Comparison of ENCODE assay signal across 24 mouse cellular contexts in the genomic region with DNA sequence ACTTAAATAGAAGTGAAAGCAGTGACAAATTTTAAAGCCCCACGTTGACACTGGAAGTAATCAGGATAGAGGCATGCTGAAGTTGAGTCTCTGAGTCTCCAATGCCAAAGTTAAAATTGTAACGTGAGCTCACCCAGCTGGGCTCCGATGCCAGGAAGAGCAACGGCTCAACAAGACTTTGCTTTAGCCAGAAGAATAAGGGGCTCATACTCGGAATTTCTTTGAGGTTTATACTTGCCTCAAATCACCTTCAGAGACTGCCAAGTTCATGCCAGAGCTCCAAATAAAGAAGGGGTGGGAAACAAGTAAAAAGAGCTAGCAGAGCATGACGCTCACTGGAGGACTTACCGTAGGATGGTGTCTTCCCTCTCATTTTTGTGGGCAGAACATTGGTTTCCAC.
A peak's percentile ranks its signal among the peaks of the same experiment; 100 is the strongest.
DNase-seq lines count a peak whose midpoint lies in the region; ATAC-seq and TF ChIP-seq lines count a peak whose summit lies in the region.
"Had no signal": no experiment of that assay in that cellular context is flagged by ENCODE, and none has a peak within 500 bp of the region (broad histone marks: within the 10 kb centered on the region; RNA-seq: fewer than 3 reads in every experiment).

No protein-coding gene starts in this region.

- no peaks in the 10 kb centered on the region for H3K27me3 ChIP-seq in heart, embryonic 16.5 days (ENCODE audit: control insufficient read depth, insufficient read depth, low read length)
- H3K27me3 ChIP-seq: liver, embryonic 15.5 days; megakaryocyte, embryonic 14.5 days; midbrain, embryonic 13.5 days; neural tube, embryonic 12.5 days had no signal

- intact Hi-C loops in heart, postnatal 14 days (cut with DNase I), result no loop called here

- H3K4me1 ChIP-seq in heart, embryonic 16.5 days (ENCODE audit: control insufficient read depth, insufficient read depth, low read length), result no peaks in the 10 kb centered on the region
- H3K4me1 ChIP-seq in lung, adult 2 months (ENCODE audit: control insufficient read depth, insufficient read depth, low read length), result no peaks in the 10 kb centered on the region
- peaks cover 14% of the 10 kb centered on the region for H3K4me1 ChIP-seq in embryonic fibroblast, embryonic 13.5 days (ENCODE audit: control insufficient read depth, insufficient read depth, low read length)
- H3K4me1 ChIP-seq: heart, embryonic 10.5 days; limb, embryonic 10.5 days; liver, embryonic 15.5 days; midbrain, embryonic 13.5 days; neural tube, embryonic 12.5 days had no signal

- H3K9ac ChIP-seq in heart, embryonic 16.5 days (ENCODE audit: low read length), result no peak overlapping the region
- H3K9ac ChIP-seq: hindbrain, embryonic 14.5 days; liver, embryonic 15.5 days; midbrain, embryonic 13.5 days; neural tube, embryonic 12.5 days had no signal

- no peak overlapping the region for H3K4me3 ChIP-seq in heart, embryonic 16.5 days (ENCODE audit: low read length)
- no peak overlapping the region for H3K4me3 ChIP-seq in lung, adult 2 months (replicated peaks; ENCODE audit: extremely low read depth, low read depth, low read length)
- no peak overlapping the region for H3K4me3 ChIP-seq in embryonic fibroblast, embryonic 13.5 days (ENCODE audit: insufficient read depth, low read length)
- H3K4me3 ChIP-seq: heart, embryonic 10.5 days; layer of hippocampus, adult 2 months; limb, embryonic 10.5 days; liver, embryonic 15.5 days; megakaryocyte, embryonic 14.5 days; midbrain, embryonic 13.5 days; neural tube, embryonic 12.5 days had no signal

- DNase-seq in heart, postnatal 14 days, result no peak
- peak; percentile 44 for DNase-seq in lung, postnatal 10 days
- DNase-seq in lung, adult 2 months, result no peak
- no peak for DNase-seq in adrenal gland, adult 2 months
- no peak for DNase-seq in cerebellum, postnatal 36 days
- DNase-seq: adrenal gland, postnatal 25 days; cerebellum, adult 8-10 months; heart, postnatal 36 days; kidney, adult 9 months; kidney, postnatal 25 days; liver; lung, postnatal 36 days; right cerebral cortex, postnatal 14 days had no signal

- H3K9me3 ChIP-seq in heart, embryonic 16.5 days (replicated peaks; ENCODE audit: control insufficient read depth, low read length), result no peaks in the 10 kb centered on the region
- H3K9me3 ChIP-seq: heart, embryonic 10.5 days; limb, embryonic 10.5 days; liver, embryonic 15.5 days; megakaryocyte, embryonic 14.5 days; midbrain, embryonic 13.5 days; neural tube, embryonic 12.5 days had no signal

- peaks cover 23% of the 10 kb centered on the region for H3K36me3 ChIP-seq in heart, embryonic 16.5 days (ENCODE audit: control insufficient read depth, insufficient read depth)
- H3K36me3 ChIP-seq: midbrain, embryonic 13.5 days had no signal

- ATAC-seq in heart, embryonic 16.5 days (replicated peaks; ENCODE audit: extremely low read depth, insufficient read depth, low FRiP score), result no peak
- ATAC-seq: forebrain, embryonic 14.5 days; midbrain, embryonic 13.5 days had no signal

- no peak for TF ChIP-seq CTCF in lung, adult 2 months (IDR thresholded peaks at IDR 0.05; ENCODE audit: insufficient read depth, low read length)
- TF ChIP-seq CTCF in embryonic fibroblast, embryonic 13.5 days (IDR thresholded peaks at IDR 0.05; ENCODE audit: borderline replicate concordance, insufficient read depth, low read length), result no peak

- no peak overlapping the region for H3K4me2 ChIP-seq in heart, embryonic 16.5 days (ENCODE audit: low read depth, low read length)
- H3K4me2 ChIP-seq: hindbrain, embryonic 14.5 days; liver, embryonic 15.5 days; midbrain, embryonic 13.5 days; neural tube, embryonic 12.5 days had no signal

- no peak for TF ChIP-seq POLR2A in lung, adult 2 months (IDR thresholded peaks at IDR 0.05; ENCODE audit: borderline replicate concordance, extremely low read depth, low read depth, low read length)
- TF ChIP-seq POLR2A in embryonic fibroblast, embryonic 13.5 days (IDR thresholded peaks at IDR 0.05; ENCODE audit: low read depth, low read length), result no peak

- WGBS in heart, embryonic 16.5 days, result 57% methylated on average over 7 of the region's 7 CpGs
- 54% methylated on average over 7 of the region's 7 CpGs for WGBS in lung, adult 2 months

- H3K27ac ChIP-seq in heart, embryonic 16.5 days (ENCODE audit: low read length), result peak overlapping the region; percentile 2; the same call in 1 of the 2 replicates
- H3K27ac ChIP-seq in embryonic fibroblast, embryonic 13.5 days (ENCODE audit: insufficient read depth, low read length), result peak overlapping the region; percentile 46; the same call in 1 of the 2 replicates
- H3K27ac ChIP-seq: heart, embryonic 10.5 days; hindbrain, embryonic 14.5 days; layer of hippocampus, adult 2 months; limb, embryonic 10.5 days; liver, embryonic 15.5 days; midbrain, embryonic 13.5 days; neural tube, embryonic 12.5 days had no signal
